Mouse (Mus musculus) hindbrain, embryonic 11.5 days (tissue): ENCODE results near the gene Zic1. TPM values are rescaled to one million over a fixed set of nuclear protein-coding genes. Genes with fewer than 3 reads are reported as not detected.

Source experiments
- ATAC-seq: fragments of 200-750 bp; cut with Nextera tagmentation; 2 replicates; pipeline ENCODE4 v1.8.0; 2017; ENCODE audit warnings: mild to moderate bottlenecking, moderate TSS enrichment, moderate library complexity; ENCODE audit not compliant: low FRiP score
- DNase-seq: peaks from one replicate; pipeline ENCODE4 v3.0.0-alpha.2; 2015; ENCODE audit warnings: low spot score
- H3K27ac ChIP-seq: fragments of 300-500 bp; sonication (generic); 2 replicates; pipeline ENCODE4 v1.5.1; 2014; ENCODE audit warnings: mild to moderate bottlenecking, low read depth, low read length
- H3K27me3 ChIP-seq: fragments of 300-500 bp; sonication (generic); 2 replicates; pipeline ENCODE4 v1.6.1; 2014; ENCODE audit warnings: mild to moderate bottlenecking, low read length, moderate library complexity, mixed read lengths; ENCODE audit not compliant: control insufficient read depth, insufficient read depth
- H3K36me3 ChIP-seq: fragments of 300-500 bp; sonication (generic); 2 replicates; pipeline ENCODE4 v1.6.1; 2014; ENCODE audit warnings: mild to moderate bottlenecking, low read length, moderate library complexity, mixed read lengths; ENCODE audit not compliant: control insufficient read depth, insufficient read depth
- H3K4me1 ChIP-seq: fragments of 300-500 bp; sonication (generic); replicated peaks from 2 replicates; pipeline ENCODE4 v1.6.1; 2014; ENCODE audit warnings: low read length, mixed read lengths; ENCODE audit not compliant: control insufficient read depth, insufficient read depth
- H3K4me2 ChIP-seq: fragments of 300-500 bp; sonication (generic); replicated peaks from 2 replicates; pipeline ENCODE4 v1.6.1; 2014; ENCODE audit warnings: mild to moderate bottlenecking, low read depth, low read length
- H3K4me3 ChIP-seq: fragments of 300-500 bp; sonication (generic); 2 replicates; pipeline ENCODE4 v1.5.1; 2014; ENCODE audit warnings: low read depth, low read length
- H3K9ac ChIP-seq: fragments of 300-500 bp; sonication (generic); 2 replicates; pipeline ENCODE4 v1.6.1; 2014; ENCODE audit warnings: low read depth, low read length
- H3K9me3 ChIP-seq: fragments of 300-500 bp; sonication (generic); 2 replicates; pipeline ENCODE4 v1.6.1; 2016; ENCODE audit warnings: low read length; ENCODE audit not compliant: control insufficient read depth
- WGBS: fragments of 180-500 bp; shearing (Covaris S2); extraction: QIAGEN DNeasy Blood & Tissue Kit; methylation state at CpG from one replicate; pipeline ENCODE4 v1.1.7; 2014; 5-methylcytosine and 5-hydroxymethylcytosine counted together
- polyA plus RNA-seq: library from polyadenylated mRNA; unstranded; fragments of >200 nt; fragmentation: Nextera tagmentation; extraction: Ambion mirVana; gene quantifications from 2 replicates; pipeline ENCODE4 v1.2.1, GENCODE M21; 2014

Gene Zic1
- polyA plus RNA-seq, 1 experiment from 2014 or later: 23.8 TPM

DNA sequence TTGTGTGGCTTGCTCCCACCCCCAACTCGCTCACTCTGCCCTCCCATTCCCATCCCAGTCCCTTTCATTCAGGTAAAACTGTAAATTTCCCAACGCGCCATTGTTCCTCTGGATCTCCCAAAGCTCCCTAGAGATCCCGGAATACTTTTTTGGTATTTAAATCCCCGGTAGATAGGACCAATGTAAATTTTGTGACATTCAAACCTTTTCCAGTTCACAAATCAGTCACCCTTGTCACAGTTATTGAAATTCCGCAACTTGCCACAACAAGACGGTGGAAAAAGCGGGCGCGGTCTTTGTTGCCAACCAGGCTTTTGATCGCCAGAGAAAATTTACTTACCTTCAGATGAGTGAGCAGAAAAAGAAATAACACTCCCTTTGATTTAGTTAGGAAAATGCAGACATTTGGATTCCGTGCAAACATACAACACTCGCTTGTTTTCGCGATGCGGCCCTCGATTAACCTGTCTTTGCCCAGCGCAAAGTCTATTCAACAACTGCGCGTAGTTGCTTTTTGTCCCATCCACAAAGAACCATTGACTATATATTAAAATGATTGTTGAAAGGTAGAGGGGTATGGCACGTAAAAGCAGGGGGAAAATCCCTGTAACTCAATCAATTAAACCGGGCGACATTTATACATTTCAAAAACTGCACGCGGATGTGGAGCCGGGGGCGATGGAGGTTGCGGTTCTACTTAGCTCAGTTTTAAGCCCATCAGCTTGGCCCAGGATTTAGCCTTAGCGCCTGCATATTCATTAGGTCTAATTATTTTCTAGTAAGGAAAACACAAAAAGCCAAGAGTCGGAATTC, 1.6 kb upstream of the Zic1 start:
- Histone ChIP-seq H3K27me3 (peaks cover 70% of the 10 kb centered on the region), H3K9ac (peak overlapping the region; percentile 64), H3K9me3 (no peaks in the 10 kb centered on the region), H3K27ac (peak overlapping the region; percentile 86), H3K36me3 (no peaks in the 10 kb centered on the region), H3K4me3 (peak overlapping the region; percentile 34), H3K4me2 (peak overlapping the region; percentile 31), H3K4me1 (peaks cover 3% of the 10 kb centered on the region; the same call in 1 of the 2 replicates)
- WGBS: under 1% methylated on average over 30 of the region's 30 CpGs
- no peak for ATAC-seq
- DNase-seq: peak; percentile 60

DNA sequence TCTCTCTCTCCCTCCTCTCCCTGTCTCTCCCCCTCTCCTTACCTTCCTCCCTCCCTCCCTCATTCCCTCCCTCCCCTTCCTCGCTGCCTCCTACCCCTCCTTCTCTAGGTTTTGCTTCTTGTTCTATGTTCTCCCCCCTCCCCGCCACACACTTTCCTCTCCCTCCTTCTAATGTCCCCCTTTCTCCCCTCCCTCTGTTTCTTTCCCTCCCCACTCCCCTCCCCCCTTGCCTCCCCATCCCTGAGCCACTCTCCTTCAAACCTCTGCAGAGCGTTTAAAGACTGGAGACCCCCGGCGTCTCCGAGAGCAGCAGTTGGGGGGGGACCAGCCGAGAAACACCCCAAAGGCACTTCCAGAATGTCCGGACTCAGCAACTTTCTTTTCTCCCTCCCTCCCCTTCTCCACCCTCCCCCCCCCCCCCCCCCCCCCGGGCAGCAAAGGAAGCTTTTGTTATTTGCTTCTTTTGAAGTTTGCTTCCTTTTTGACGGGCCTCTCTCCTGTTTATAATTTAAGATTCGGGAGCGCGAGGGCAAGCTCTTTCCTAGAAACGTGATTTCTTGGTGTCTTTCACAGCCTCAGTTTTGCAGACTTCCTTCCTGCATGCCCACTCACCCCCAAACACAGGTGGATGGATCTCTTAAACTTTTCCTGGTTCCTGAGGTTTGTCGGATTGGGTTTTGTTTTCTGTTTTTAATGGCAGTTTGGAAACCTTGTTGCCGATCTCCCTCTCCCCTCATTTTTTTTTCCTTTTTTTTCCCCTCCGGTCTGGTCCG, 802 bp upstream of the Zic1 start:
- no peaks in the 10 kb centered on the region for H3K9me3 ChIP-seq
- peak overlapping the region; percentile 31 for H3K4me2 ChIP-seq
- peak overlapping the region; percentile 34 for H3K4me3 ChIP-seq
- ATAC-seq (peak; percentile 48), DNase-seq (peak; percentile 62)
- peaks cover 68% of the 10 kb centered on the region for H3K27me3 ChIP-seq
- H3K36me3 ChIP-seq: no peaks in the 10 kb centered on the region
- peak overlapping the region; percentile 86 for H3K27ac ChIP-seq
- WGBS: under 1% methylated on average over 17 of the region's 18 CpGs
- peaks cover 3% of the 10 kb centered on the region; the same call in 1 of the 2 replicates for H3K4me1 ChIP-seq
- H3K9ac ChIP-seq: peak overlapping the region; percentile 64

DNA sequence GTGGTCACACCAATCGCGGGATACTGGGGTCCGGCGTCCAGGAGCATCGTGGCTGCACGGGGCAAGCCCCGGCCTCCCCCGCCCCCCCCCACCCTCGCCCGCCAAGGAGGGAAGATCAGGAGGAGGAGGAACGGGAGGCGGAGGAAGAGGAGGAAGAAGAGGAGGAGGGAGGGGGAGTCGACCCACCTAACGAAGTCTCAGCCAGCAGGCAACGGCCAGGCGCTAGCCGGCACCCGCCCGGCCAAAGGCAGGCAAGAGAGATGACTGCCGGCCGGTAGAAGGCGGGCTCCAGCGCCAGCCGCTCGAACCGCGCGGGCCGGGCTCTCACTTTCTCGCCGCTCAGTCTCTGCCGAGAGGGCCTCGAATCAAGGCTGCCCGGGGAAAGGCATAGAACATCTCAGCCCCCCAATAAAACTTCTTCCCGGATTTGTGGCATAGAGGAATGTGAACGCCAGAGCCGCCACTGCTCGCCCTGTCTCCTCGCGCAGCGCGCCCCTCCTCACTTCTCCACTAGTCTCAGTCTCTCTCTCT, 574 bp downstream of the Zic1 start:
- Histone ChIP-seq H3K27me3 (peaks cover 58% of the 10 kb centered on the region), H3K36me3 (no peaks in the 10 kb centered on the region)
- WGBS: under 1% methylated on average over 41 of the region's 42 CpGs

DNA sequence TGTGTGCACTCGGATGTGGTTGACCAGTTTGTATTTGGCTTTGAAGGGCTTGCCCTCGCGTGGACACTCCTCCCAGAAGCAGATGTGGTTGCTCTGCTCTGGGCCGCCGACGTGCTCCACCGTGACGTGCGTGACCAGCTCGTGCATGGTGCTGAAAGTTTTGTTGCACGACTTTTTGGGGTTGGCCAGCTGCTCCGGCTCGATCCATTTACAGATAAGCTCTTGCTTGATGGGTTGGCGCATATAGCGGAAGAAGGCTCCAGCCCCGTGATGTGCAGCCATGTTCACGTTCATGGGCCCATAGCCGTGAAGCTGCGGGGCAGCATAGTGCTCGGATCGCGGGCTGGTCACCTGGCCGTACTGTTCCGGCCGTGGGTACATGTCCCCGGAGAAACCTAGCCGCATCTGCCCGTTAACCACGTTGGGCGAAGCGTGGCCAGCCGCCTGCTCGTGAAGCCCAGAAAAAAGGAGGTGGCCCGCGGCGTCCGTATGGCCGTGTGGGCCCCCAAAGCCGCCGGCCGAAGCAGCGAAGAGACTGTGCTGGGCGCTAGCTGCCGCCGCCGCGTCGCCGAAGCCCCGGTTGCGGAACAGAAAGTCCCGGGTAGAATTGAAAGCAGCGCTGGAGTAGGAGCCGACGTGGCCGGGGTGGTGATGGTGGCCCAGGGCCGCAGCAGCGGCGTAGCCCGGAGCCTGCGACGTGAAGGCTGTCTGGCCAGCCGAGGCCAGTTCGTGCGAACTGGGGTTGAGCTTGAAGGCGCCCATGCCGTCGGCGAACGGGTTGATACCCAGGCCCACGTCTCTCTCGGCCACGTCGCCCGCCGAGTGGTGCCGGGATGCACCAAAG, 1.3 kb downstream of the Zic1 start:
- Histone ChIP-seq H3K9ac (peak overlapping the region; percentile 96), H3K4me3 (peak overlapping the region; percentile 79), H3K4me1 (no peaks in the 10 kb centered on the region), H3K4me2 (peak overlapping the region; percentile 44), H3K27ac (peak overlapping the region; percentile 96), H3K9me3 (no peaks in the 10 kb centered on the region), H3K27me3 (peaks cover 54% of the 10 kb centered on the region), H3K36me3 (no peaks in the 10 kb centered on the region)
- DNase-seq (peak; percentile 76), ATAC-seq (peak; percentile 11; the same call in 1 of the 2 replicates)
- under 1% methylated on average over 77 of the region's 77 CpGs for WGBS

More for the DNA sequence above, 574 bp downstream of the Zic1 start:
- DNase-seq: no peak
- H3K27ac ChIP-seq: peak overlapping the region; percentile 96
- peak; percentile 37 for ATAC-seq
- H3K4me2 ChIP-seq: peak overlapping the region; percentile 44
- no peaks in the 10 kb centered on the region for H3K9me3 ChIP-seq
- peak overlapping the region; percentile 79 for H3K4me3 ChIP-seq
- H3K9ac ChIP-seq: peak overlapping the region; percentile 96
- H3K4me1 ChIP-seq: peaks cover 3% of the 10 kb centered on the region; the same call in 1 of the 2 replicates

DNA sequence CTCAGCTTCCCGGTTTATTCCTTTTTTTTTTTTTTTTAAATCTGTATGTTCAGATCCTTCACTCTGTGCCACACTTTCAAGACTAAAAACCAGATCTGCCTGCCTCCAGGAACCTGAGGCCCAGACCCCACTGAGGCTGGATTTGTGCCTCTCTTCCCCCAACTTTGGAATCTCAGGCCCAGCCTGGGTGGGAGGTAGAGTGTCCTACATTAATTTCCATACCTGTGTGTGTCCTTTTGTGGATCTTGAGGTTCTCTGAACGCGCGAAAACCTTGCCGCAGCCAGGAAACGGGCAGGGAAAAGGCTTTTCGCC, 1.8 kb downstream of the Zic1 start:
- Histone ChIP-seq H3K9me3 (no peaks in the 10 kb centered on the region), H3K4me3 (peak overlapping the region; percentile 79), H3K4me2 (peak overlapping the region; percentile 44), H3K36me3 (no peaks in the 10 kb centered on the region), H3K4me1 (no peaks in the 10 kb centered on the region), H3K9ac (peak overlapping the region; percentile 96), H3K27ac (peak overlapping the region; percentile 96), H3K27me3 (peaks cover 51% of the 10 kb centered on the region)
- no peak for DNase-seq
- WGBS: 0% methylated on average over 7 of the region's 7 CpGs
- no peak for ATAC-seq

DNA sequence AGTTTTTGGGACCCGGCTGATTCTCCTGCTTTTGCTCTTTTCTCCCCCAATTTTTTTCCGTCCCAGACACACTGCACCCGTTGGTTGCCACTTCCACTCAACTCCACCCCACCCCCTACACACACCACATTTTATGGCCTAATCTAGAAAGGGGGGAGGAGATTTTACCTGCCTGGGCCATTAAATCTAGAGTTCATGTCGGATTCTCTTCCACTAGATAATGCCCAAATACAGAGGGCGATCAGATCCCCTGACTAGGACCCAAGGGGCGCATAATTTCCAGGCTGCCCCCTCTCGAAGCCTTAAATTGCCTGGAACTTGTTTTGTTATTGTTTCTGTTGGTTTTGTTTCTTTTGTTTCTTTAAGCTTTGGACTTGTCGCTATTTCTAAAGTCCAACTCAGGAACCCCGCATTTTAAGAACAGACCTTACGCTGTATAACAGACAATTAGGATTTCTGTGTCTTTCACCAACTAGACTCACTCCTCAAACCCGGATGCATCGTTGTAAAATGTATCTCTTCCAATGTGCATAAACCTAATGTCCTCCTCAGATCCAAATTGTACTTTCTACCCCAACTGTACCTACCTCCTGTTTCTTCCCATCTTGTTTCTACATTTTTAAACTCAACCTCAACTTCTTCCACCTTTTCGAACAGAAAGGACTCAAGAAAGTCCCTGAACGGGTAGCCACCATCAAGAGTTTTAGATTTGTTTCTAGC, 2.4 kb downstream of the Zic1 start:
- 1% methylated on average over 14 of the region's 14 CpGs for WGBS
- no peaks in the 10 kb centered on the region for H3K4me1 ChIP-seq
- H3K36me3 ChIP-seq: no peaks in the 10 kb centered on the region
- H3K9me3 ChIP-seq: no peaks in the 10 kb centered on the region
- H3K27me3 ChIP-seq: peaks cover 45% of the 10 kb centered on the region
- H3K9ac ChIP-seq: peak overlapping the region; percentile 96
- peak overlapping the region; percentile 96 for H3K27ac ChIP-seq
- ATAC-seq (no peak), DNase-seq (peak; percentile 58)
- peak overlapping the region; percentile 44 for H3K4me2 ChIP-seq
- peak overlapping the region; percentile 79 for H3K4me3 ChIP-seq

DNA sequence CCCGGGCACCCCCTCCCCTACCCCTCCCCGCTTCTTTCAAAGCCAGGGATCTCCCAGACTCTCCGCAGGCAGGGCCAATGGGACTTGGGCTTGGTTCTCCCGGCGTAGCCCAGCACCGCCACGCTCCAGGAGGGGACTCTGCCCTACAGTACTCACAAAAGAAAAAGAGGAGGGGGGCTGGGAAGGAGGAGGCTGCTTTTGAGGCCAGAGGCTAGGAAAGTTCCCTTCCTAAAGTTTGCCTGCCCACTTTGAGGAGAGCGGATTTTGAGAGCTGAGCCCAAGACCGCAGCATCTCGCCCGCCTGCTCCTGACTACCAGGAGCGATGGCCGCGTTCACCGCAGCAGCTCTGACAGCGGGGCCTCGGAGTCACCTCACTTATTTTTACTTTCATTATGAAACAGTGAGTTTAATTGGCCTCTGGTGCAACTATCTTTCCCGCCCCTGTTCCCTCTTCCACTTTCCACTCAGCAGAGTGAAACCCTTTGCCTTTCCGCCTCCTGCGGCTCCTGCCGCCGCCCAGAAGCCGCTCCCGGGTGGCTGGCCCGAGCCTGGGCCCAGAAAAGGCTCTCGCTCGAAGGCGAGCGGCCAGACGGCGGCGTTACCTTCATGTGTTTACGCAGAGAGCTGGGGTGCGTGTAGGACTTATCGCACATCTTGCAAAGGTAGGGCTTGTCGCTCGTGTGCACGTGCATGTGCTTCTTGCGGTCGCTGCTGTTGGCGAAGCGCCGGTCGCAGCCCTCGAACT, 3.6 kb downstream of the Zic1 start, which contains the start of gene Zic4:
Gene Zic4, plus strand, starts transcription at position 558 of the 746 bp plus-strand sequence.
- Histone ChIP-seq H3K27me3 (peaks cover 47% of the 10 kb centered on the region), H3K4me2 (peak within 1 kb of the TSS; percentile 44)

More for the DNA sequence above, 3.6 kb downstream of the Zic1 start, which contains the start of gene Zic4:
- Histone ChIP-seq H3K9me3 (no peaks in the 10 kb centered on the region), H3K4me1 (no peaks in the 10 kb centered on the region), H3K36me3 (no peaks in the 10 kb centered on the region), H3K4me3 (peak within 1 kb of the TSS; percentile 79), H3K9ac (peak within 1 kb of the TSS; percentile 96), H3K27ac (peak within 1 kb of the TSS; percentile 96)
- DNase-seq (peak; percentile 76), ATAC-seq (peak; percentile 55)
- under 1% methylated on average over 38 of the region's 45 CpGs for WGBS
